Mouse (Mus musculus) heart, adult 9 months (tissue): Measurements from ENCODE around the gene Anks1.

Experiments used
- DNase-seq, 2 experiments: peaks; one replicate each; pipeline ENCODE4 v3.0.0; 2022; ENCODE audit warnings: low spot score in 2 of 2

The Anks1 gene

DNA sequence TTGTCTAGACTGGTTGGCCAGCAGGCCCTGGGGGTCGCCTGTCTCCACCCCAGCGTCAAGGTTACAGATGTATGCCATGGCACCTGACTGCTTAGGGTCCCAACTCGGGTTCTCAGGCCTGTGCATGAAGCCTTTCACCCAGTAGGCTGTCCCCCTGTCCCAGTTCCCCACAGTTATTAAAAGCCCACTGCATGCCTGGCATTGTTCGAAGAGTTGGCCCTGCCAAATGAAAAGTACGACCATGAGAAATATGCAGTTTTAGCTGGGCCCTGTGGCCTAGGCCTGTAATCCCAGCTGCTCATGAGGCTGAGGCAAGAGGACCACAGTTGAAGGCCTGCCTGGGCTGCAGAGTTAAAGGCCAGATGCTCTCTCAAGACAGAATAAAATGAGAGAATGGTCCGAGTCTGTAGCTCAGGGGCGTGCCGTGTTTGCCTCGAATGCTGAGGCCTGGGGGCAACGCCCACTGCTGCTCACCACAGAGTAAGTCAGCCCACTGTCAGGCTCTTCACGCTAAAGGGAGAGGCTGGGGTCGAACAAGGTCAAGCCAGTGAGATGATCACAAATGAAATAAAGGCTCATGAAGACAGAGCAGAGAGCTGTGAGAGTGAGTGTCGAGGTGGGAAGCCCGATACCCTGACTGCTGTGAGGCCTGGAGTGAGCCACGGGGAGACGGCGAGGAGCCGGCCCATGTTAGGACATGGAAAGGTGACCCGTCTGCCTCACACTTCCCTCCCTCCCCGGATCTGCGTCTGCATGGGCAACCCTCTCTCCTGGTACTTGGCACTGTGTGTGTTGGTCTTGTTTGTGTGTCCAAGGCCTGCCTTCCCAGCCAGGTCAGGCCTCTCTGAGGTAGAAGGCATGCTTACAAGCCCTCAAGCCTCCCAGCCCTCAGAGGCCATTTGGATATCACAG, 110.9 kb downstream of the Anks1 start:
- no peak for DNase-seq

DNA sequence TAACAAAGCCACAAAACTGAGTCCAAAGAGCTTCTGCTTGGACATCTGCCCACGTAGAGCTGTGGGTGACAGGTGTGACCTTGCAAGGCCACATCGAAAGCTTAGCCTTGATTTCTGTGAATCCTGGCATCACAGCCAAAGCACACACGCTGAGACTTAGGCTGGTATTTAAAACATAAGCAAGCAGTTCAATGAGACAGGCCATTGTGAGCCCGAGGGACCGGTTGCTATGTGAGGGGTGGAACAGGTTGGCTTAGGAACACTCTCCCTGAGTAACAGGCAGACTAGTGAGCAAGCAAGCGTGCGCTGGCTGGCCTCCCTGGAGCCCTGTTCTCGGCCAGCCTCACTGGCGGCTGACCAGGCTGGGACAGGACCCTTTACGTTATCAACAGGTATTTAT, 112.8 kb downstream of the Anks1 start:
- no peak for DNase-seq

DNA sequence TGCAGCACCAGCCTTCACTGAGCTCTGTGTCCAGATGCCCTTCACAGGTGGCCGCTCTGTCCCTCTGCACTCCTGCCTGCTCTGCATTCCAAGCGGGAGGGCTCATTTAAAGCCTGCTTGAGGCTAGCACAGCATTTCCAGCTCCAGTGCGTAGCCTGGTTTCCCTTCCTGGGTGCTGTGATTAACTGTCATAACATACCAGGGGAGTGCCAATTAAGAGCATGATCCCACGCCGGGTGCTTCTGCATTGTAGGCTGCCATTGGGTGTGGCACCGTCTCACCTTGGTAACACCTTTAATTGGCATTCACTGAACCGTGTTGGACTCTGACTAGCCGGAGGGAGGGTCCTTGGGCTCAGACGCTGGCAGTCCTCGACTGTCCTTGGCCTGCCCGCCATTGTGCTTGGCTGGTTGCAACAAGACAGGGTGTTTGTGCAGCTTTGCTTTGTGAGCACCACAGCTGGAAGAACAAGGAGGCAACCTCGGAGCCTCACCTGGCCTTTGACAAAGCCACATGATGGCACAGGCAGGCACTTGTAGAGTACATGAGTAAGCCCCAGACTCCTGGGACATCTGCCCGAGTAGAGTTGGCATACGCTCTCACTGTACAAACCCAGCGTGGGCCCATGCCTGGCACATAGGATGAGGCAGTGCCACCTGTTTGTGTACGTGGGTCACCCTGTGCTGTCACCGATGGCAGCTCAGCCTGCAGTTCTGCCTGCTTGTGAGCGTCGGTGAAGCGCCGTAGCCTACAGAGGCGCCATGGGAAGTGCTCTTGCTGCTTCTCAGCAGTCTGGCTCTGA, 113.9 kb downstream of the Anks1 start:
- no peak for DNase-seq

DNA sequence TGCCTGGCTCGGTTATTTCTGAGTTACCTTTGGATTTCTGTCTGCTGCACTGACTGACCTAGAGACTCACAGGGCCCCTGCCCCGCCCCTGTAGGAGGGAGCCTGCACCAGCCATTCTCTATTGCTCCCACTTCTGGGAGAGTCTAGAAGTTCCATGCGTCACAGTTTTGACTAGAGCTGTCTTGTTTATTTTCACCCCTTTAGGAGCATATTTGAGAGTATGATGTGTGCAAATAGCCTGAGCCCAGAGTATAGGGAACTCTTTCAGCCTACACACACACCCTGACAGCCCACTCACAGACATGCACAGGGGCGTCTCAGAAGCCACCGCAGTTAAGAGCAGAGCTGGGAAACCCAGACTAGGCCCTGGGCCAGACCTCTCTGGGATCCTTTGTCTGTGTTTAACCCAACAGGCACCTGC, 116.4 kb downstream of the Anks1 start:
- DNase-seq, result no peak

DNA sequence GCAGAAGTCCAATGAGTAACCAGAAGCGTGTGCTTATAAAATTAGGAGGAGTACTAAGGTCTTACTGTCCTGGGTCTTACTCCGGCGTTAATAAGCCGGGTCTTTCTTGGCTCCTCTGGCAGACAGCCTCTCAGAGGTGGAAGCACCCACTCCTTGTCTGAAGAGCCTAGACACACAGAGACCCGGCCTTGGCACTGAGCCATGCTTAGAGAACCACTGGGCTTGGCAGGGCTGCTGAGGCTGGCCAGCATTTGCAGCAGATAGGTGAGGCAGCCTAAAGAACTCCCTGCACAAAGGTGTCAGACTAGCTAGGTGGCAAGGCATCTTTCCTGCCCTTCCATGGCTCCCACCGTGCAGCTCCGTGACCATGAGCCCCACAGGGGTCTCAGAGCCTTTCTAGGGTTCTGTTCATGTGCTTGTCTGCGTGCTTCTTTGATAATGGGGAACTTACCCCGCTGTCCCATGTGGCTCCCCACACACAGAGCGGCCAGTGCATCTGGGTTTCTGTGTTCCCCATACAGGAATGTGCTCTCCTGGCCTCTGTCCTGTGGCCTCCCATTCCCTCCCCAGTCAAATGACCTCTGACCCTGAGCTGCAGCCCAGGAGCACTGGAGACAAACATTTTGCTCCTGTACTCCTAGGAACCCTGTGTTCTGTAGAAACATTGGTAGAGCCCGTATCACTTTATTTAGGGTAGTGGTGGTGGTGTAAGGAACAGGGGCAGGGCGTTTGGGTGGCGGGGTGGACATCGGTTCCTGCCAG, 117.2 kb downstream of the Anks1 start:
- DNase-seq, result no peak

DNA sequence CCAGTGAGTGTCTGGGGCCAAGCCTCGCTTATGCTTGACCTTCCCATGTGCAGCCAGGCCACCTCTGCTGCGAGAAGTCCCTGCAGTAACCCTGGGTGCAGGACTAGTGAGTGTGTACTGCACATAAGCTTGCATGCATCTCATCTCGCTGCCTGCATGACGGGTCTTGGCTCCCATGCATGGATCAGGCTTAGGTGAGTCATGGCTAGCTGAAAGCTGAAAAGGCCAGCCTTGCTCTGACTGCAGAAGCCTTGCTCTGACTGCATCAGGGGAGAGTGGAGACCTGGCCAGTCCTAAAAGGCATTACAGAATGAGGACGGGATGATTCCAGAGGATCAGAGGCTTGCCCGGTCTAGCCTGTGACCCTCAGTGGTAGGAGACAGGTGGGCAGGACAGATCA, 118.1 kb downstream of the Anks1 start:
- DNase-seq, result no peak

DNA sequence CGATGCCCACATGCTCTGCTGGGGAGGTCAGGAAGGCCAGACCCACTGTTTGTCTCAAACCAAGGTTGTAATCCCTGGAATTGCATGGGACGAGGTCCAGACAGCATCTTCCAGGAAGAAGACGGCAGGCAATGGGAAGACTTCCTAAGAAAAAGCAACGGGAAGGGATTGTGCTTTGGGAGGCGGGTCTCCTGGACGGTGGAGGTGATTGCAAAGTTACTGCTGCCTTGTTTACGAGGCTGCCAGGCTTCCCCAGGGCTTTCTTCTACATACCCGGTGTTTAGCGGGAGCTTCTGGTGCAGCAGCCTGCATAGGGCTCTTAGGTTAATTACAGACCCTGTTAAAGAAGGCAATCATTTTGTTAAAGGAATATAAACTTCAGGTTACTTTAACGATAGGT, 119.1 kb downstream of the Anks1 start:
- DNase-seq, result no peak

DNA sequence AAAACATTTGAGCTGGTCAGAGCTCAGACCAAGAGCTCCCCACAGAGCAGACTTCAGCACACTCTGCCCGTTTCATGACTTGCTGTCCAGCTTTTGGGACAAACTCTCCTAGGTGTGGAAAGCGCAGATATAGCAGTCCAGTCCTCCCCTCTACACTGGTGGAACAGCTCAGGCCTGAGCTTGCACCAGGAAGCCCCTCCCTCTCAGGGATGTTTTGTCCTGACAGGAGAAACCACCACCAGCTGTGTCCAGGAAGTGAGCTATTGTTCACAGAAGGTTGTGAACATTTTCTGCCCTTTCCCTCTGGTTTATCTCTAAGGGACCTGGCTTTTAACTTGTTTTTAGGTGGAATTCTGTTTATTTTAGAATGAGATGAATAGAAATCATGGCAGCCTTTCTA, 120.2 kb downstream of the Anks1 start:
- peak in 1 of 2 experiments; percentile 69 for DNase-seq

DNA sequence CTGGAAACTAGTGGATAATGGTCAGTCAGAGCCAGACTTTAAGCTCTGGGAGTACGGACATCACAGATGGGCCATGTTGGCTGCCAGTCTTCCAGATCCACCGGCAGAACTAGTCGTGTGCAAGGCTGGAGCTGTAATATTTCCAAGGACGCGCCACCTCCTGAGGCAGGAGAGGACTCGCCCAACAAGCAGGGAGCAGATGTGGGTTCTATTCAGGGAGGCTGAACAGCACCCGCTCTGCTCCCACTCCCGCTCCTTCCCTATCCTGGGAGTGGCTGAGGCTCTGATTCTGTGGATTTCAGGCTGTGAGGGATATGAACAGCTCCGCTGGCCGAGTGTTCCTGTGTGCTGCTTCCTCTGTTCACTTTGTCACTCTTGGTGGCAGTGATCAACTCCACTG, 121.3 kb downstream of the Anks1 start:
- DNase-seq, result no peak

DNA sequence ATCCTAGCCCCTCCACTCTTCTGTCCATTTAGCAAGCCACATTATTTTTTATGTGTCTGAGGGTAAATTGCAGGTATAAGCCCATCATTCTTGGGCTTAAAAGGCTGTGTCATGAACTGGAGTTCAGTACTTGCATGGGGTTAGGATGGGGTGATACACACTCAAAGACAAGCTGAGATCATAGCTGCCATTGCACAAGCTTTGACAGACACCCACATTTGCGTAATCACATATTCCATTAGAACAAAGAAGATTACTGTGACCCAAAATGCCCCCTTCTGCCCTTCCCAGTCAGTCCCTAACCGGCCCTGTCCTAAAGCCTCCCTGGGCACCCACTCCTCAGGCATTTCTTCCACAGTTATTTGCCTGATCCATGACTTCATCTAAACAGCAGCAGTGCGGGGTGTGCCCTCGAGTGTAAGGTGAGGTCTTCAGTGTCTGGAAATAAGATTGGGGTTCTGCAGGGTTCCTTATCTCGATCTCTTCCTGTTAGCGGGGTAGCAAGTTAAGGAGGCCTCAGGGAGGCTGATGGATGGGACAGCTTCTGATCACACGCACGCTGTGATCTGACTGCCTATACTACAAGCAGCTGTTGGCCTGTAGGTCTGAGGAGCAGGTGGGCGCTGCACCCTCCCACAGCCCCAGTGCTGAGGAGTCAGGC, 122.3 kb downstream of the Anks1 start:
- DNase-seq, result no peak

DNA sequence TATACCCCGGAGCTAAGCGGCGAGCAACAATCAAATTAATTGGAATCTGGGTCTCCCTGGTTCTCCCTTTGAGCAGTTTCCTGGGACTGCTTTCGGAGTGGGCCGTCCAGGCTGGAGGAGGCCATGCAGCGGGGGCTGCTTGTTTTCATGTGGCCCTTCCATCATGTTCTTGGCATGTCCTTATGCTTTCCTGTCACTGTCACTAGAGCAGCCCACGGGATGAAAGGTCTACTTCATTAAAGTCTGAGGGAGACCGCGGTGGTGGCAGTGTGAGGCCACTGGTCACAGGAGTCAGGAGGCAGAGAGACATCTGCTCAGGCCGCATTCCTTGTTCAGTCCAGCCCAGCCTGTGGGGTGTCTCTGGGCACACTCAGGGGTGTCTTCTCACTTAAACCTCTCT, 123.1 kb downstream of the Anks1 start:
- no peak for DNase-seq

DNA sequence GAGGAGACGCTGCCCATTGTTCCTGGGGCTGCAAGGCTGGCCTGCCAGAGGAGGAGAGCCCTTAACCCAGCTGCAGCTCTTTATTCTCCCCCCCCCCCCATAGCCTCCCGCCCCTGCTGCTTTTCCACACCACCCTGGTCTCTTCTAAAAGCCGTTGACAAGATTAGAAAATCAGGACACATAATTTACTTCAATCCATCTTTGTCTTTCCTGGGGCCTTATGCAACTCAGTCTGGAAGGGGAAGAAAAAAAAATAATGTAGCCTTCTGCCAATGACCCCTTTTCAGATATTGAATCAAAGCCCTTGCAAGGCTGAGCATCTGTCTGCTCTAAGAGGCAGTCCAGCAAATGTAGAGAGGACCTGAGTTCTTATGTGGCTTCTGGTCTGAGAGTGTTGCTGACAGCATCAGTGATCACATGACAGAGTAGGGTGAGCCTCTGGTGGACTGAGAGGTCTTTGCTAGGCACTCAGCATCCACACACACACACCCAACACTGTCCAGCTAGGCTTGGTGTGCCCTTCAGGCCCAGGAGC, 124.0 kb downstream of the Anks1 start:
- no peak for DNase-seq

DNA sequence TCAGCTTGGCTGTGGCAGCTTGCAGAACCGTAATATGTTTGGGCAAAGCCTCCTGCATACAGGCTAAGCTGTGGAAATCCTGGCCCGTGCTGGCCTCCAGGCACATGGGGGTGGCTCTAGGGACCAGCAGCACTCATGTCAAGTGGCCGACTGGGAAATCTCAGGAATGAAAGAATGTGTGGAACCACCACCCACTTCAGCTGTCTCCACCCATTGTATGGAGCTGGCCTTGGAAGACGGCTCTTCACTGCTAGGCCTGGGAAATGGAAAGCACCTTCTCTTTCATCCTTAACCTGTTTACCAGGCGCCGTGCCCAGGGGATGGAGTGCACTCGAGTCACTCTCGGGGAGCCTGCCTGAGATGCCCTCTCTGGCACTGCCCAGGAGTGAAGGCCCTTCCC, 125.9 kb downstream of the Anks1 start:
- peak in 1 of 2 experiments; percentile 55 for DNase-seq

DNA sequence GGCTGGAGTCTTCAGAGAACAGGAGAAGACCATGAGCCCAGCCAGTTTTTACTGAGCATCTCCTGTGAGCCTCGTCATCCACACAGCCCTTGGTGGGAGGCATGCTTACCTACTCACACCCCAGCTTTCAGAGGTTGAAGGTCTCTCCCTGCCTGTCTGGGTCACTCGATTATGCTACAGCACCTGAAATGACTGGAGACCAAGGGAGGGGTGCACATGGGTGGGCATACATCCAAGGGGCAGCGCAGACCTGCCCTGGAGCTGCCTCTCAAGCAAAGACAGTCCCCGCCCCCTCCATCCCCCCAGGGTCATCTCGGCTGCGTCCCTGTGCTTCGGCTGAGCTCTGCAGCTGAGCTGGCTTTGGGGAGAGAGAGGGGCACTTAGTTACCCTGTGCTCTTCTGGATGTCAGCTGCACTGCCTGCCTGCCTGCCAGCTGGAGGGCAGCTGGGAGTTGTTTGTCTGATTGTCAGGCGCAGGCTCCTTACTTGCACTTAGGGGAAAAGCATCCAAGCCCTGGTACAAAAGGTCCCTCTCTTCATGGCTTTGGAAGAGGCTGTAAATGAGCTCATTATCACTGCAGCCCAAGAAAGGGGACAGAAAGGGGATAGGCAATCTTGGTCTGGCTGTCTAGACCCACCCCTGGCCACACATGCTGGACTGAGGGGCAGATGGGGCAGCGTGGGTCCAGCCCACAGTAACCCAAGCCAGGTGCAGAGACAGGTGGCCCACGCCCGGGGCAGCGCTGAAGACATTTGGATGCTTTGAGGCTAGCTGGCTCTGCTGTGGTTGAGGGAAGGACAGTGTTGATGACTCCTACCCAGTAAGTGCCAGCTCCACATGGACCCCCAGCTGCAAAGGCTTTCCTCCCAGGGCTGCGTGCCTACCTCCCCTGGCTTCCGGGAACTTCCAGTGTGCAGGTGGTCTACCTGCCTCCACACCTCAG, 128.0 kb downstream of the Anks1 start:
- no peak for DNase-seq

DNA sequence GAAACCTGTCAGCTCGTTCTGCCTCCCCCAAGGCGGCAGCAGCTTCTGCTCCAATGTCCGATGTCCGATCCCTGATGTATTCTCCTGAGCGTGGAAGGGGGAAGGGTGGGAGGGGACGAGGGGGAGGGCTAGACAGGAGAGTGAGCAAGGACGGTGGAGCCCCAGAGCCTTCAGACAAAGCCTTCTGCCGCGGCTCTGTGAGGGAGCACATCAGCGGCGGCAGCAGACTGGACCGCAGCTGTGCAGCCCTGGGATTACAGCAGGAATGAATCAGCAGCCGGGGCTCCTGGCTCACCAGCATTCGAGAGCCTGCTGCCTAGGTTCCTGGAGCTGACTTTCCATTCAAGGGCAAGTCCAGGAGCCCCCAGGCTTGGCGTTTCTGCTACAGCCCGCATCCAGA, 131.5 kb downstream of the Anks1 start:
- DNase-seq, result no peak

DNA sequence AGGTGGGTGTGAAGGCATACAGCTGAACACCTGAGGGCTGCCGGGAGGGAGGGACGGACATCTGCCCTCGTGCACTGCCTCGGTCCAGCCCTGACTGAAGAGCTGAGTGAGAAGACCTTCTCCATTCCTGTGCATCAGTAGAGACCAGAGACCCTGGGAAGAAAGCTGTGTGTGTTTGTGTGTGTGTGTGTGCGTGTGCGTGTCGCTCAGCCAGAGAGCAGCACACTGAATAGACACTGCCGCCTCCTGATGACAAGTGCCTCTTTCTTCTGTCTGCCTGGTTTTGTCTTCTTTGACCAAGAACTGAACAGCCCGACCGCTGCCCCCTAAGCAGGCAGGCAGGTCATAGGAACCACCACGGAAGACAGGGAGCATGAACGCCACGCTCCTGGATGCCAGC, 132.2 kb downstream of the Anks1 start:
- DNase-seq, result no peak

DNA sequence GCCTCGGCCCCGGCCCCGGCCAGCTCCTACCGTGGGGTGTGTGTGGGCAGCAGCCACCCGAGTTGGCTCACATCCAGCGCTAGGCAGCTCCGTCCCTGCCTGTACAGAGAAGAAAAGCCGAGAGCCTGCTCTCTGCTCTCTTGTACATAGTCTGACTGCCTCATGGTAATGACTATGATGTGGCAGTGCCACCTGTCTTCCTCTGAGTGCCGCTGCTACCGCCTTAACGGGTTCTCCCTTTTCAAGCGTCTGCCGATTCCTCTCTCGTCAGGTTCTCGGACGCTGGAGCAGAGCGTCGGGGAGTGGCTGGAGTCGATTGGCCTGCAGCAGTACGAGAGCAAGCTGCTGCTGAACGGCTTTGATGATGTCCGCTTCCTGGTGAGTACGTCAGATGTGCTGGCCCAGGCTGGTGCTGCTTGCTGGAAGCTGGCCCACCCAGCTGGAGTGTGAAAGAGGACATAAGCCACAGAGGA, 133.2 kb downstream of the Anks1 start:
- DNase-seq, result no peak

DNA sequence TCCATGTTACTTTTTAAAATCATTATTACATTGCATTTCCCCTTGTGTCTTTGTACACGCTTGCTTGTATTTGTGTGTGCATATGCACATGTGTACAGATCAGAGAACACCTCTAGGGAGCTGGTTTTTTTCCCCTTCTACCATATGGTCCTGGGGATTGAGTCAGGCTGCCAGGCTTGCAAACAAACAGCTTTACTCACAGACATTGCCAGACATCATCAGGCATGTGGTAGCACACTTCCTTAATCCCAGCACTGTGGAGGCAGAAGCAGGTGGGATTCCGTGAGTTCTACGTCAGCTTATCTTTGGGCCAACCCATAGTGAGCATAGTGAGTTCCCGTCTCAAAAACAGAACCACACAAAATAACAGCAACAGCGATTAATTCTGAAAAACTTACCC, 137.9 kb downstream of the Anks1 start:
- DNase-seq, result no peak

DNA sequence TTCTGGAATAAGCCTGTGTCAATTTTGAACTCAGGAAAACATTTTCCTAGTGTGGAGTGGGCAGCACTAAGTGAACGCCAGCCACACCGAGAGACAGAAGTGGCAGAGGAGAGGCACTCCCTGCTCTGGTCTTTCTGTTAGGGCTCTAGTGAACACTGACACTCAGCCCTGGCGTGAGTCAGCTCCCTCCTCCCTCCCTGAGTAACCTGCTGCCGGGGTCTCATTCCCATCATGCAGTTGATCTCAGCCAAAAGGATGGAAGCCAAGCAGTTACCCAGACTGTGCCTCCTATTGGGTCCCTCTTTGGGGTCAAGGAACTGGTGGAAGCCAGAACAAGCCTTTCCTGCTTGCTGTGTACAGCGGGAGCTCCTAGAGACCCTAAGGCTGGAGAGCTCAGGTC, 138.4 kb downstream of the Anks1 start:
- no peak for DNase-seq

DNA sequence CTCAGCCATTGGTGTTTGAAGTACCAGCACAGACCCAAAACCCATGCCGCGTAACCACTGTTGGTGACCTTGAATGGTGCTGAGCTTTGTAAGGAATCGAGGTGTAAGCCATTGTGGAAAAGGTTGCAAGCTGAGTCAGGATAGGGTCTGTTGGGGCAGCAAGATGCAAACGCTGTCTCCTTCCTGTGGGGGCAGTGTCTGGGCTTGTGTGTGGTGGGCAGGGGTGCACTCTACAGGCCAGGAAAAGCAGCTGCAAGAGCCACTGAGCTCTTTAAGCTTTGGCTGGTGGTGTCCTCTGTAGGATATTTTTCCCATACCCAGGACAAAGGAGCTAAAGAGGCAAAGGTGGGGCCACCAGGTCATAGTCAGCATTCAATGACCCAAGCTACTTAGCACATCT, 139.3 kb downstream of the Anks1 start:
- no peak for DNase-seq
